Mouse (Mus musculus) stomach, postnatal 0 days (tissue): ENCODE data around the gene Bsg. TPM values are rescaled to one million over a fixed set of nuclear protein-coding genes. Genes with fewer than 3 reads are reported as not detected.

Source experiments
- ATAC-seq: fragments of 200-750 bp; cut with Nextera tagmentation; 2 replicates; pipeline ENCODE4 v1.8.0; 2017; ENCODE audit not compliant: low FRiP score, low TSS enrichment
- DNase-seq: peaks from one replicate; pipeline ENCODE4 v3.0.0-alpha.2; 2016; ENCODE audit warnings: low spot score
- H3K27ac ChIP-seq: fragments of 300-500 bp; sonication (generic); replicated peaks from 2 replicates; pipeline ENCODE4 v1.5.1; 2014; ENCODE audit warnings: mild to moderate bottlenecking, control low read depth
- H3K27me3 ChIP-seq: fragments of 300-500 bp; sonication (generic); 2 replicates; pipeline ENCODE4 v1.6.1; 2014; ENCODE audit warnings: low read length; ENCODE audit not compliant: control insufficient read depth, insufficient read depth
- H3K36me3 ChIP-seq: fragments of 300-500 bp; sonication (generic); 2 replicates; pipeline ENCODE4 v1.6.1; 2014; ENCODE audit warnings: low read length, mixed read lengths; ENCODE audit not compliant: control insufficient read depth, insufficient read depth
- H3K4me1 ChIP-seq: fragments of 300-500 bp; sonication (generic); replicated peaks from 2 replicates; pipeline ENCODE4 v1.6.1; 2014; ENCODE audit warnings: antibody characterized with exemption; ENCODE audit not compliant: control insufficient read depth, insufficient read depth
- H3K4me2 ChIP-seq: fragments of 300-500 bp; sonication (generic); replicated peaks from 2 replicates; pipeline ENCODE4 v1.6.1; 2014; ENCODE audit warnings: low read depth, mild to moderate bottlenecking, control low read depth, moderate library complexity
- H3K4me3 ChIP-seq: fragments of 300-500 bp; sonication (generic); 2 replicates; pipeline ENCODE4 v1.5.1; 2014; ENCODE audit warnings: low read depth, low read length, control low read depth
- H3K9ac ChIP-seq: fragments of 300-500 bp; sonication (generic); 2 replicates; pipeline ENCODE4 v1.6.1; 2014; ENCODE audit warnings: mild to moderate bottlenecking, low read length, control low read depth, mixed read lengths
- H3K9me3 ChIP-seq: fragments of 300-500 bp; sonication (generic); 2 replicates; pipeline ENCODE4 v1.6.1; 2016; ENCODE audit warnings: low read length; ENCODE audit not compliant: control insufficient read depth
- CTCF ChIP-seq: IDR thresholded peaks from 2 replicates; pipeline ENCODE4 v1.5.1; 2016; ENCODE audit warnings: antibody characterized with exemption, low read depth, mild to moderate bottlenecking, moderate library complexity
- EP300 ChIP-seq: optimal IDR thresholded peaks from 2 replicates; pipeline ENCODE3; 2016; ENCODE audit warnings: antibody characterized with exemption
- WGBS: fragments of 180-500 bp; shearing (Covaris S2); extraction: QIAGEN DNeasy Blood & Tissue Kit; methylation state at CpG from one replicate; pipeline ENCODE4 v1.1.7; 2014; 5-methylcytosine and 5-hydroxymethylcytosine counted together
- polyA plus RNA-seq: library from polyadenylated mRNA; unstranded; fragments of >200 nt; fragmentation: Nextera tagmentation; extraction: Ambion mirVana; gene quantifications from 2 replicates; pipeline ENCODE4 v1.2.1, GENCODE M21; 2015

Bsg gene
- polyA plus RNA-seq, 1 experiment from 2014 or later: 1,012 TPM

DNA sequence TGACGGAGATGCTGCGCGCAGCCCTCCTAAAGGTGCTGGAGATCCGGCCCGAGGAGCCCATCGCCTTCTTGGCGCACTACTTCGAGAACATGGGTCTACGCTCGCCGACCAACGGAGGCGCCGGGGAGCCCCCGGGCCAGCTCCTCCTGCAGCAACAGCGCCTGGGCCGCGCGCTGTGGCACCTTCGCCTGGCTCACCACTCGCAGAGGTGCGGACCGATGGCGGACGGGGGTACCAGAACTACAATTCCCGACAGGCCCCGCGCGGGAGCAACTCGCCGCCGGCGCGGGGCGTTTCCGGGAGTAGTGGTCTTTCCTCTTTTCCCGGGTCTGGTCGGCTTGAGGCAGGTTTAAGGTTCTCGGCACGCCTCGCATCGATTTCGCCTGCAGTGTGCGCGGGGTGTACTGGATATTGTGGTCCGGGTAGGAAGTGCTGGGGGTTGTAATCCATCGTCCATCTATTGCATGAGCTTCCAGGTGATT lies 34.7 kb upstream of the Bsg start:
- H3K27ac ChIP-seq: peak overlapping the region; percentile 91
- no peaks in the 10 kb centered on the region for H3K36me3 ChIP-seq
- H3K27me3 ChIP-seq: no peaks in the 10 kb centered on the region
- 0 out of 2 replicates have a peak, but pooled peaks cover 3% of the 10 kb centered on the region for H3K4me1 ChIP-seq
- WGBS: under 1% methylated on average over 46 of the region's 47 CpGs
- peak; percentile 68 for DNase-seq
- H3K9me3 ChIP-seq: no peaks in the 10 kb centered on the region
- ATAC-seq: peak; percentile 36
- H3K4me3 ChIP-seq: peak overlapping the region; percentile 98
- peak overlapping the region; percentile 76 for H3K4me2 ChIP-seq
- H3K9ac ChIP-seq: peak overlapping the region; percentile 84
- TF ChIP-seq CTCF: no peak
- no peak for TF ChIP-seq EP300

GRCm38 (mm10) chr10:79670071-79670888 lies 34.0 kb upstream of the Bsg start:
- 30% methylated on average over 15 of the region's 15 CpGs for WGBS
- H3K4me2 ChIP-seq: peak overlapping the region; percentile 76
- peak overlapping the region; percentile 84 for H3K9ac ChIP-seq
- peak overlapping the region; percentile 98 for H3K4me3 ChIP-seq
- TF ChIP-seq CTCF (no peak), EP300 (no peak)
- no peaks in the 10 kb centered on the region for H3K27me3 ChIP-seq
- 0 out of 2 replicates have a peak, but pooled peaks cover 3% of the 10 kb centered on the region for H3K4me1 ChIP-seq
- H3K9me3 ChIP-seq: no peaks in the 10 kb centered on the region
- H3K27ac ChIP-seq: peak overlapping the region; percentile 91
- ATAC-seq: peak; percentile 10; the same call in 1 of the 2 replicates
- no peaks in the 10 kb centered on the region for H3K36me3 ChIP-seq
- DNase-seq: no peak

- no peaks in the 10 kb centered on the region for H3K36me3 ChIP-seq
- WGBS: 66% methylated on average over 6 of the region's 6 CpGs
- DNase-seq: no peak
- no peaks in the 10 kb centered on the region for H3K27me3 ChIP-seq
- H3K4me3 ChIP-seq: no peak overlapping the region
- H3K9me3 ChIP-seq: no peaks in the 10 kb centered on the region
- no peak for ATAC-seq
- 0 out of 2 replicates have a peak, but pooled peaks cover 3% of the 10 kb centered on the region for H3K4me1 ChIP-seq
- TF ChIP-seq CTCF (no peak), EP300 (no peak)
- no peak overlapping the region for H3K4me2 ChIP-seq
- H3K27ac ChIP-seq: no peak overlapping the region
- H3K9ac ChIP-seq: no peak overlapping the region
Measured at GRCm38 (mm10) chr10:79671396-79672087, 32.7 kb upstream of the Bsg start.

GRCm38 (mm10) chr10:79672088-79672455 lies 32.2 kb upstream of the Bsg start:
- no peak for TF ChIP-seq EP300
- no peak; the same call in 1 of the 2 replicates for TF ChIP-seq CTCF
- Histone ChIP-seq H3K4me3 (no peak overlapping the region), H3K27ac (no peak overlapping the region), H3K9me3 (no peaks in the 10 kb centered on the region), H3K4me2 (no peak overlapping the region), H3K9ac (no peak overlapping the region), H3K27me3 (no peaks in the 10 kb centered on the region), H3K36me3 (no peaks in the 10 kb centered on the region), H3K4me1 (0 out of 2 replicates have a peak, but pooled peaks cover 3% of the 10 kb centered on the region)
- 67% methylated on average over 3 of the region's 3 CpGs for WGBS
- DNase-seq (no peak), ATAC-seq (no peak)

DNA sequence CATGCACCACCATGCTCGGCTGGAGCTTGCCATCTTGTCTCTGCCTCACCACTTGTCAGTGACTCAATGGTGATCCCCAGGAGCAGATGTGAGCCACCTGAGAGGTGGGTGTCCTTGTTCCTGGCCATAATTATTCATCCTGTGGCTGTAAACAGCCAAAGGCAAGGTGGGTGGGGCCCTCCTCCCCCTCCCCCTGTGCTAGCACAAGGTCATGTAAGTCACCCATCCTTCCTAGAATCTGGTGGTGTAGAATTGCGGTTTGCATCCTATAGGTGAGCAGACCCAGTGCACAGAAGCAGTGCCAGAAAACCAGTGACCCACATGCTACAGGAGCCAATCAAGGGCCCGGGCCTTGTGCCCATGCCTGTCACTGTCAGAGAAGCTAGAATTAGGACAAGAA lies 31.2 kb upstream of the Bsg start:
- TF ChIP-seq CTCF: no peak
- no peak for TF ChIP-seq EP300
- Histone ChIP-seq H3K36me3 (no peaks in the 10 kb centered on the region), H3K4me3 (no peak overlapping the region), H3K9me3 (no peaks in the 10 kb centered on the region), H3K4me1 (0 out of 2 replicates have a peak, but pooled peaks cover 3% of the 10 kb centered on the region), H3K27me3 (no peaks in the 10 kb centered on the region), H3K27ac (no peak overlapping the region), H3K9ac (no peak overlapping the region), H3K4me2 (no peak overlapping the region)
- 82% methylated on average over 3 of the region's 3 CpGs for WGBS
- no peak for ATAC-seq
- DNase-seq: no peak
